Mouse (Mus musculus) kidney, adult 8-10 months (tissue): ENCODE data around the gene Acaca.

Source experiments
- DNase-seq, 2 experiments: peaks; one replicate each; pipeline ENCODE4 v3.0.0; 2022

Gene Acaca

GRCm38 (mm10) chr11:84150884-84151283 is 21.4 kb downstream of the Acaca start:
- DNase-seq, result peak in 1 of 2 experiments; percentile 19

- DNase-seq, result no peak
Observed at GRCm38 (mm10) chr11:84156535-84157262, 27.2 kb downstream of the Acaca start.

- no peak for DNase-seq
Observed at GRCm38 (mm10) chr11:84164123-84164522, 34.7 kb downstream of the Acaca start.

GRCm38 (mm10) chr11:84164561-84164960 is 35.1 kb downstream of the Acaca start:
- DNase-seq, result no peak

GRCm38 (mm10) chr11:84167046-84167526 is 37.6 kb downstream of the Acaca start, which contains the start of gene Gm11437:
Gene Gm11437, minus strand, starts transcription at chr11:84167476.
- no peak for DNase-seq

- DNase-seq, result peak in 1 of 2 experiments; percentile 60
Observed at GRCm38 (mm10) chr11:84168701-84169288, 39.3 kb downstream of the Acaca start.

GRCm38 (mm10) chr11:84172539-84173435 is 43.3 kb downstream of the Acaca start:
- DNase-seq, result no peak

- no peak for DNase-seq
Observed at GRCm38 (mm10) chr11:84178571-84178970, 49.1 kb downstream of the Acaca start.

- DNase-seq, result peak; percentile 96 to 97
Observed at GRCm38 (mm10) chr11:84179226-84179953, 49.9 kb downstream of the Acaca start.

- peak; percentile 68 for DNase-seq
Observed at GRCm38 (mm10) chr11:84179954-84180598, 50.6 kb downstream of the Acaca start.

- DNase-seq, result no peak
Observed at GRCm38 (mm10) chr11:84181286-84181685, 51.8 kb downstream of the Acaca start.

- DNase-seq, result no peak
Observed at GRCm38 (mm10) chr11:84188530-84188929, 59.1 kb downstream of the Acaca start.

GRCm38 (mm10) chr11:84190581-84191233 is 61.2 kb downstream of the Acaca start:
- peak in 1 of 2 experiments; percentile 13 for DNase-seq

GRCm38 (mm10) chr11:84193249-84193648 is 63.8 kb downstream of the Acaca start:
- DNase-seq, result peak; percentile 49

- no peak for DNase-seq
Observed at GRCm38 (mm10) chr11:84194751-84195150, 65.3 kb downstream of the Acaca start.

- no peak for DNase-seq
Observed at GRCm38 (mm10) chr11:84197607-84198402, 68.3 kb downstream of the Acaca start.

GRCm38 (mm10) chr11:84205776-84206175 is 76.3 kb downstream of the Acaca start:
- no peak for DNase-seq

GRCm38 (mm10) chr11:84210876-84211275 is 81.4 kb downstream of the Acaca start:
- DNase-seq, result no peak

- no peak for DNase-seq
Observed at GRCm38 (mm10) chr11:84218951-84219350, 89.5 kb downstream of the Acaca start.

- peak; percentile 23 to 68 for DNase-seq
Observed at GRCm38 (mm10) chr11:84243562-84243961, 114.1 kb downstream of the Acaca start.
